In the genomic region with DNA sequence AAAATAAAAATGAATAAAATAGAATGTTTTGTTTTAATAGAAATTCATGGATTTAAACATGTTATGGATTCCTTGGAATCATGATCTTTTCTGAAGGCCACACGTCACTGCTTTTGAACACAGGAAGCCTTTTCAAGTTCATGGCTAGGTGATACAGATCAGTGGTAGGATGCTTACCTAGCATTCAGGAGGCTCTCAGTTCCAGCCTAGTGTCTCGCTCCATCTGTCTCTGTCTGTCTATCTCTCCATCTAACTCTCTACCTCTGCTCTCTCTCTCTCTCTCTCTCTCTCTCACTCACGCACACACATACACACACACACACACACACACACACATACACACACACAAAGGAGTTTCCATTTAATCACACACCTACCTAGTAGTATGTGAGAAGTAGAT, we compare ENCODE assay signal across 11 mouse cellular contexts.
"Had no signal": no experiment of that assay in that cellular context is flagged by ENCODE, and none has a peak within 500 bp of the region (broad histone marks: within the 10 kb centered on the region; RNA-seq: fewer than 3 reads in every experiment).

No protein-coding gene starts in this region.

- ATAC-seq: liver, postnatal 0 days; lung, postnatal 0 days; midbrain, embryonic 13.5 days; midbrain, embryonic 16.5 days had no signal

- DNase-seq: kidney, adult 8-10 months; kidney, postnatal 14 days; kidney, postnatal 4 days; left cerebral cortex, postnatal 4 days; liver, postnatal 0 days; lung, embryonic 14.5 days; thymus, adult 2 months; thymus, postnatal 14 days had no signal
